Mouse (Mus musculus): ENCODE measurements around the gene Olfr140. TPM values are rescaled to one million over a fixed set of nuclear protein-coding genes. Genes with fewer than 3 reads are reported as not detected.

Gene Olfr140
- not detected for total RNA-seq (2021)
- long read RNA-seq, experiment 1: 0 reads
- long read RNA-seq, experiment 2: 0 reads

GRCm38 (mm10) chr2:90063494-90063893 is at the start of gene Olfr140:
Gene Olfr140, minus strand, starts transcription at chr2:90063594.
- DNase-seq (ENCODE audit: low spot score in 2 of 2): no peak

GRCm38 (mm10) chr2:90070065-90070464 is 6.7 kb upstream of the Olfr140 start:
- DNase-seq (ENCODE audit: low spot score in 2 of 2): no peak

- DNase-seq (ENCODE audit: low spot score in 2 of 2): no peak
These were observed 28.4 kb downstream of the Olfr140 start, which contains the start of gene Olfr1265 for GRCm38 (mm10) chr2:90035037-90035436. Gene Olfr1265, plus strand, starts transcription at chr2:90035337.

GRCm38 (mm10) chr2:90025477-90025876 is 37.9 kb downstream of the Olfr140 start, which contains the start of gene Olfr1264:
Gene Olfr1264, minus strand, starts transcription at chr2:90025577.
- no peak for DNase-seq (ENCODE audit: low spot score in 2 of 2)

GRCm38 (mm10) chr2:90011831-90012230 is 51.6 kb downstream of the Olfr140 start, which contains the start of gene Olfr1263:
Gene Olfr1263, plus strand, starts transcription at chr2:90012131.
- DNase-seq (ENCODE audit: low spot score in 2 of 2): no peak

- no peak for DNase-seq (ENCODE audit: low spot score in 2 of 2)
These were observed 63.5 kb downstream of the Olfr140 start, which contains the start of gene Olfr1262 for GRCm38 (mm10) chr2:89999845-90000244. Gene Olfr1262, plus strand, starts transcription at chr2:90000145.

Other genes starting within 250 kb of the Olfr140 start
- not detected for gene Olfr1256, start 222.0 kb downstream of the Olfr140 start, total RNA-seq (2021)
- not detected for gene Olfr48, start 215.4 kb downstream of the Olfr140 start, total RNA-seq (2021)
- gene Olfr1257, start 185.2 kb downstream of the Olfr140 start, total RNA-seq (2021): not detected
- not detected for gene Olfr1258, start 136.3 kb downstream of the Olfr140 start, total RNA-seq (2021)
- not detected for gene Olfr1259, start 114.9 kb downstream of the Olfr140 start, total RNA-seq (2021)
- gene Olfr1260, start 89.3 kb downstream of the Olfr140 start, total RNA-seq (2021): not detected
- not detected for gene Olfr1261, start 72.4 kb downstream of the Olfr140 start, total RNA-seq (2021)
- not detected for gene Olfr1262, start 63.4 kb downstream of the Olfr140 start, total RNA-seq (2021)
- not detected for gene Olfr1263, start 51.5 kb downstream of the Olfr140 start, total RNA-seq (2021)
- gene Olfr1264, start 38.0 kb downstream of the Olfr140 start, total RNA-seq (2021): not detected
- gene Olfr1265, start 28.3 kb downstream of the Olfr140 start, total RNA-seq (2021): not detected
- gene Olfr1269, start 57.8 kb upstream of the Olfr140 start, total RNA-seq (2021): not detected
- gene Olfr32, start 78.7 kb upstream of the Olfr140 start, total RNA-seq (2021): not detected
- not detected for gene Olfr1270, start 89.5 kb upstream of the Olfr140 start, total RNA-seq (2021)
- under 1 TPM in 1 of 2 experiments, not detected in 1; 0.19 TPM for gene Olfr1506, start 160.9 kb upstream of the Olfr140 start, total RNA-seq (2021)
- gene Olfr142, start 194.0 kb upstream of the Olfr140 start, total RNA-seq (2021): not detected
- gene Olfr1271, start 207.4 kb upstream of the Olfr140 start, total RNA-seq (2021): not detected
- gene Olfr1272, start 229.2 kb upstream of the Olfr140 start, total RNA-seq (2021): not detected